Mouse (Mus musculus) T-helper 1 cell (primary cell): Measurements from ENCODE around the gene Tnnc1.

ENCODE experiments used
- in situ Hi-C: fragments of 300-600 bp; cut with MboI, MseI; formaldehyde crosslinking; loops from one replicate; pipeline ENCODE4 v1.15.1; 2025; ENCODE audit warnings: high pct_unique_total_duplicates

Tnnc1 gene

DNA sequence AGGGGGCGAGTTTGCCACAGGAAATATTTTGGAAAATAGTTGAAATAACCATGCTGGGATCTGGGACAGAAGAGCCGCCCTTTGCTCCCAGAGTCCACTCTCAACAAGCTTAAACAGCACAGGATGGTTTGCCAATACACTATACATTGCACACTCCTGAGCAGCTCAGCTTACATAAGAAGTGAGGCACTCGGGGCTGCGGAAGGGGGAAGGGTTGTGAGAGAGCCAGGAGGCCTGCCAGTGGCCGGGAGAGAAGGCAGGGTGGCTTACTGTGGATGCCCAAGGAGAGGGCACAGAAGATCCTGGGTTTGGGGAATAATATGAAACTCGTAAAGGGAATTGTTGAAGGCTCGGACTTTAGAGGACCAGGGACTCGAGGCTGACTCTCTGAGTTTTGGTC is 5.8 kb downstream of the Tnnc1 start:
- in situ Hi-C loops, result no loop called here

- in situ Hi-C loops, result no loop called here
Observed at GRCm38 (mm10) chr14:31214684-31215083, 6.6 kb downstream of the Tnnc1 start.

GRCm38 (mm10) chr14:31215157-31216002 is 7.3 kb downstream of the Tnnc1 start:
- in situ Hi-C loops, result no loop called here

- in situ Hi-C loops, result no loop called here
Observed at GRCm38 (mm10) chr14:31216846-31217245, 8.7 kb downstream of the Tnnc1 start, which contains the start of gene Nisch. Nisch (minus strand) TSS chr14:31216946.

DNA sequence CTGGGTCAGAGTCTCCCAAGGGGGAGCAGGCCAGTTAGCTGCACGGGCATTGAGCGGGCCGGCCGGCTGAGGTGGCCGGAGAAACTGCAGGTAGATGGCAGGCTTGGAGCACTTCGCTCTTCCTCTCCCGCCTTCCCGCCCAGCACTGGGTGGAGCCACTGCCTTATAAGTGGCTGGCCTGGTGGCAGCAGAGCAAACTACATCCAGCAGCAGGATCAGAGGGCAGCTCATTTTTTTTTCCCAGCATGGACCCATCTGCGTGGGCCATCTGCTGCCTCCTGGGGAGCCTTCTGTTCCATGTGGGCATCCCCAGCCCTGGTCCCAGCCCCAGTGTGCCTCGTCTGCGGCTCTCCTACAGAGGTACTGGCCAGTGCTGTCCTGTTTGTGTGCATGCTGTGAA is 9.6 kb downstream of the Tnnc1 start, which contains the start of gene Sema3g:
Gene Sema3g, plus strand, starts transcription at position 195 of the 400 bp plus-strand sequence.
- in situ Hi-C loops, result no loop called here

- in situ Hi-C loops, result no loop called here
Observed at GRCm38 (mm10) chr14:31226978-31227377, 18.9 kb downstream of the Tnnc1 start.

- in situ Hi-C loops, result no loop called here
Observed at GRCm38 (mm10) chr14:31228234-31228633, 20.1 kb downstream of the Tnnc1 start.

GRCm38 (mm10) chr14:31230442-31230841 is 22.3 kb downstream of the Tnnc1 start:
- in situ Hi-C loops, result no loop called here

GRCm38 (mm10) chr14:31232404-31233069 is 24.4 kb downstream of the Tnnc1 start:
- in situ Hi-C loops, result no loop called here

- in situ Hi-C loops, result no loop called here
Observed at GRCm38 (mm10) chr14:31233070-31233995, 25.2 kb downstream of the Tnnc1 start.

DNA sequence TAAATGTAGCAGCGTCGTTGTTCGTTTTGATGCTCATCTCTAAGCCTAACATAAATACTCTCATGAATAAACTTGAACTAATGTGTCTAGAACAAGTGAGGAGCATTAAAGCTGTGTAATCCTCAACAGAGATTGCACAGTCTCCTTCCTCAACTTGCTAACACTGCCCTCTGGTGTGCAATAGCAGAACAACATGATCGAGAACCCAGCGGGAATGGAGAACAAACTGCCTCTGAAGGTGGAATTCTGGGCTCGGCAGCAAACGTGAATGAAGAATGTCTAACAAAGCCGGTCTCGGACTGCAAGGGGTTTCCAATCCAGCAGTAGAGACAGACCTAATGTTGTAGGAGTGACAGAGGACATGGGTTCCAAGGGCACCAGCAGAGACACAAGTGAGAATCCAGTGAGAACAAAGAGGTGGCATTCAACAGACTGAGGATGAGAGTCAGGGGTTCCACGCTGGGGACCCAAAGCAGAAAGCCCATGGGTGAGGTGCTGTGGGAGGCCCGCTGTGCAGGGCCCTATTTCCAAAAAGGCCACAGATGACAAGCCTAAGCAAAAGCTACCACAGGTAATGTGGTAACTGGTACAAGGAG is 26.0 kb downstream of the Tnnc1 start:
- in situ Hi-C loops, result no loop called here

DNA sequence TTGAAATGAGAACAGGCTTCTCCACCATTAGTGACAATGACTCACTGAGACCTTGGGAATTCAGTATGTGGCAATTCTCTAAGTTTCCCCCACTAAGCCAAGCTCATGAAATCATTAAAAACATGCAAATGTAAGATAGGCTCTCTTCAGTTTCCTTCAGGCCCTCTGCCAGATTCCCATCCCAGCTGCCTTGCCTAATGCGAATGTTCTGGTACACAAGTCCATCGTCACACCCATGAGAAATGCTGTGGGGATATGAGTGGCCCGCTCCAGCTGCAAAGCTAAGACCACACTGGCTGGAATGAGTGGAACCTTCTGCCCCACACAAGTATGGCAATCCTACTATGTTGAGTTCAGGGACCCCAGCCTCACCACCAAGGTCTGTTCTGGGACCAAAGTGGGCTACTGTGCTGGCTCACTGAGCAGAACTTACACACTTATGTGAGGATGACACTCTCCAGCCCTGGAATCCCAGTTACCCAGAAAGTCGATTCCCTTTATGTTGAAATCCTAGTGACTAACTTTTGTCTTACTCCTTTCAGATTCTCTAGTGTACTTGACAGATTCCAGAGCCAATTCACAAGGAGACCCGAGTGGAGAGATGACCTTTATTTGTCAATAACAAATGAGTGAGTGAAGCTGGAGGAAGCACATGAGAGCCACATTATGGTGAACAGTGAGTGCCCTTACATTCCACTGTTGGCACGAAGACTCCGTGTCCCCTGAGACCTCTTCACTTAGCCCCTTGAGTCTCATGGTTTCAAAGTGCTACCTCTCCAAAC is 29.2 kb downstream of the Tnnc1 start:
- in situ Hi-C loops, result no loop called here

DNA sequence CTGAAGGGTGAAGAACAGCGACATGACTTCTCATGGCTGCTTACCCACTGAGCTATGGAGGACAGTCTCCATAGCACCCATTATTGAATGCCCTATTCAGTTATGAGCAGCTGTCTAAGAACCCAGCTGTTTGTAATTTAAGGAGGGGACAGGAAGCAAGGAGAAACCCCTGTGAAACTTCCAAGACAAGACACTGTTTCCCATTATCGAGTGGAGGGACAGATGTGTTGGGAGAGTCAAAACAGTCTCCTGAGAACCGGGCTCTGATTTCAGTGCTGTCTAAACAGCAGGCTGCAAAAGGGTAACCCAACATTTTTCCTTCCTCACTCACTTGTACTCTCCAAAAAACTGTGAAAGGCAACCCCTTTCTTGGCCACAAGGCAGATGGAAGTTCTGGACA is 32.4 kb downstream of the Tnnc1 start:
- in situ Hi-C loops, result no loop called here

DNA sequence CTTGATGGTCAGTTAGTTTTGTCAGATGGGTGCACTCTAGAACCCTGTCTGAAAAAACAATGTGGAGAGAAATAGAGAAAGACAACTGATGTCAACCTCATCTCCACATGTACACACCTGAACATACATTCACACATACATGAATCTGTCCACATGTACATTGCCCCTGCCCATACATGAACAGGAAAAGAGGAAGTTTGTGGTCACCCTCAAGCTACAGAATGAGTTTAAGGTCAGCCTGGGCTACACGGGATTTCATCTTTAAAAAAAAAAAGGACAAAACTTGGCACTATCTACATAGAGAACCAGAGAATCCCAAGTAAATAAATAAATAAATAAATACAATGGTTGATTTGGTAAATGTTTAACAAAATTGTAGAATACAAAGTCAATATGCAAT is 36.7 kb downstream of the Tnnc1 start:
- in situ Hi-C loops, result no loop called here

GRCm38 (mm10) chr14:31245946-31246345 is 37.8 kb downstream of the Tnnc1 start:
- in situ Hi-C loops, result no loop called here

DNA sequence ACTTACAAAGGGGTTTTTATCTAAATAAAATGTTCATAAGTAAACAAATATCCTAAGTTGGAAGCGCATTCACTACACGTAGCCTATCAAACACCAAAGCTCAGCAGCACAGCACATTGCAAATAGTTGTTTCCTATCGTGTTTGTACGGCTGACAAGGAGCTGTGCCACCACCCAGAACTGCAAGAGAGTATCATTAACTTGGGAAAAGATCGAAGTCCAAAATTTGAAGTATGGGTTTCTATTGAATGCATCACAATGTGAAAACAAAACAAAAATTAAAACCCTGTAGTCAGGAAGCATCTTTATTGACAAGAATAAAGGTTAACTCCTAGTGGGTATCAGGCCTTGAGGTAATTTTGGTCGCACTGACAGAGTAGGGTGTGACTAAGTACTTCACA is 40.3 kb downstream of the Tnnc1 start:
- in situ Hi-C loops, result no loop called here

- in situ Hi-C loops, result no loop called here
Observed at GRCm38 (mm10) chr14:31250222-31251083, 42.3 kb downstream of the Tnnc1 start.

DNA sequence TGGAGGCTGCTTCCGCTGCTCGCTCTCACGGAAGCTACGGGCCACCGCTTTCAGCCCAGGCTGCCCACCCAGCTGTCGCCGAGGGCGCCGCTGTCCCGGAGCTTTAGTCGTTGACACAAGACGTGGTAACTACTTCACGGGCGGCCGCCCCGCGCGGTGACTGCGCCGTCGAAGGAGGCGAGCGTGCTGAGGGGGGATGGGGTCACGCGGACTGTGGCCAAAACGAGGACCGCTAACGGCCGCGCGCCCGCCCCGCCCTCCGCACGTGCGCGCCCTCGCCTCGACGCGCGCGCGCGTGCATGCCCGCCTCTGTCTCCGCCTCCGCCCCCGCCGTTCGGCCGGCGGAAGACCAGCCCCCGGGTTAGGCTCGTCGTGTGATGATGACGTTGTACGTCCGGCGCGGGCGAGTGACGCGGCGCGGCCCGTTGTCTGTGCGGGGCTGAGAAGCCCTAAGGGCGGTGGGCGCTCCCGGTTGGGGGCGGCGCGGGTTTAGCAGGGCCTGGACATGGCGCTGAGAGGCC is 43.0 kb downstream of the Tnnc1 start, which contains the start of the genes Phf7 and Bap1:
Gene Phf7, minus strand, starts transcription at position 234 of the 521 bp plus-strand sequence.
Gene Bap1, plus strand, starts transcription at position 367 of the 521 bp plus-strand sequence.
- in situ Hi-C loops, result no loop called here

DNA sequence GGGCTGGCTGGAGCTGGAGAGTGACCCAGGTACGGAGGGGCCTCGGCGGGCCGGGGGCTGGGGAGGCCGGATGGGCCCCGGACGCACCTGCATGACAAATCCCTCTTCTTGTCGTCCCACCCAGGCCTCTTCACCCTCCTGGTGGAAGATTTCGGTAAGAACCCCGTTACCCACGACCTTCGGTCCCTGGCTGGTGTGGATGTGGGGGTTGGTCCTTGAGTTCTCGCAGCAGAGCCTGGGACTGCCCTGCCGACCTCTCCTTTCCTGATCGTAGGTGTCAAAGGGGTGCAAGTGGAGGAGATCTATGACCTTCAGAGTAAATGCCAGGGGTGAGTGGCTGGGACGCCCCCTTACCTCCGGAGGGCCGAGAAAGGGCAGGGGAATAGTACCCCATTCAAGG is 43.5 kb downstream of the Tnnc1 start:
- in situ Hi-C loops, result no loop called here
